22 mouse cellular contexts compared by ENCODE assay signal in genomic region chr2:31906407-31906806, GRCm38 (mm10). TPM values are rescaled to one million over a fixed set of nuclear protein-coding genes. Genes with fewer than 3 reads are reported as not detected.
A peak's percentile ranks its signal among the peaks of the same experiment; 100 is the strongest.
DNase-seq lines count a peak whose midpoint lies in the region; ATAC-seq and TF ChIP-seq lines count a peak whose summit lies in the region.
"Had no signal": no experiment of that assay in that cellular context is flagged by ENCODE, and none has a peak within 500 bp of the region (broad histone marks: within the 10 kb centered on the region; RNA-seq: fewer than 3 reads in every experiment).

No protein-coding gene starts in this region.

- no peak for TF ChIP-seq POLR2A in MEL (IDR thresholded peaks at IDR 0.05; ENCODE audit: control insufficient read depth in 1 of 2, insufficient read depth in 1 of 2, low read depth in 1 of 2, low read length in 2 of 2, poor library complexity in 1 of 2)

- H3K27me3 ChIP-seq in midbrain, embryonic 10.5 days (ENCODE audit: low read depth, poor library complexity, severe bottlenecking), result 0 out of 2 replicates have a peak, but pooled peaks cover 6% of the 10 kb centered on the region
- H3K27me3 ChIP-seq in midbrain, embryonic 16.5 days (ENCODE audit: control insufficient read depth, insufficient read depth, low read depth, low read length), result no peaks in the 10 kb centered on the region
- no peaks in the 10 kb centered on the region for H3K27me3 ChIP-seq in MEL (ENCODE audit: control insufficient read depth in 1 of 2, insufficient read depth in 2 of 2, low read length in 2 of 2)
- H3K27me3 ChIP-seq: embryonic facial prominence, embryonic 12.5 days; forebrain, embryonic 15.5 days had no signal

- no peak for ATAC-seq in midbrain, embryonic 16.5 days
- ATAC-seq: forebrain, embryonic 15.5 days; hindbrain, embryonic 16.5 days had no signal

- no peak for TF ChIP-seq CTCF in MEL (IDR thresholded peaks at IDR 0.05 in 2 of 3, conservative IDR thresholded peaks at IDR 0.05 in 1 of 3; ENCODE audit: control insufficient read depth in 1 of 3, insufficient read depth in 1 of 3, low read depth in 2 of 3, low read length in 3 of 3, poor library complexity in 1 of 3, severe bottlenecking in 1 of 3)

- H3K9ac ChIP-seq in midbrain, embryonic 16.5 days (ENCODE audit: low read depth, low read length), result no peak overlapping the region
- no peak overlapping the region for H3K9ac ChIP-seq in MEL (ENCODE audit: control insufficient read depth, low read depth, low read length, poor library complexity, severe bottlenecking)
- H3K9ac ChIP-seq: embryonic facial prominence, embryonic 12.5 days; forebrain, embryonic 15.5 days; heart, embryonic 13.5 days; hindbrain, embryonic 12.5 days had no signal

- DNase-seq in frontal cortex, postnatal 36 days (ENCODE audit: low spot score in 2 of 2), result peak; percentile 51 to 62
- DNase-seq in frontal cortex, postnatal 10 days (ENCODE audit: low spot score in 2 of 2), result no peak
- DNase-seq in midbrain, embryonic 10.5 days (ENCODE audit: low spot score), result no peak
- DNase-seq in MEL (ENCODE audit: low read depth, low spot score), result peak; percentile 37
- peak; percentile 24 to 65 for DNase-seq in left cerebral cortex, postnatal 25 days (ENCODE audit: low spot score in 2 of 2)
- no peak for DNase-seq in kidney, postnatal 14 days
- DNase-seq in layer of hippocampus, adult 9-11 months, result no peak
- DNase-seq: adrenal gland, adult 2 months; adrenal gland, postnatal 25 days; cerebellum, adult 11 months; cerebellum, adult 8-10 months; cerebellum, postnatal 25 days; gastrocnemius, postnatal 36 days; heart, adult 11 months; heart, postnatal 36 days had no signal

- no peaks in the 10 kb centered on the region for H3K9me3 ChIP-seq in midbrain, embryonic 10.5 days (replicated peaks)
- H3K9me3 ChIP-seq in midbrain, embryonic 16.5 days (replicated peaks; ENCODE audit: control insufficient read depth, low read length, poor library complexity, severe bottlenecking), result no peaks in the 10 kb centered on the region
- H3K9me3 ChIP-seq in MEL (replicated peaks; ENCODE audit: insufficient read depth, low read length), result no peaks in the 10 kb centered on the region
- H3K9me3 ChIP-seq: embryonic facial prominence, embryonic 12.5 days; forebrain, embryonic 15.5 days; heart, embryonic 13.5 days; hindbrain, embryonic 12.5 days had no signal

- H3K36me3 ChIP-seq in midbrain, embryonic 10.5 days, result no peaks in the 10 kb centered on the region
- H3K36me3 ChIP-seq in midbrain, embryonic 16.5 days (ENCODE audit: control insufficient read depth, insufficient read depth, low read length), result no peaks in the 10 kb centered on the region
- no peaks in the 10 kb centered on the region for H3K36me3 ChIP-seq in MEL (ENCODE audit: control insufficient read depth in 1 of 2, insufficient read depth in 2 of 2, low read length in 2 of 2)
- H3K36me3 ChIP-seq: embryonic facial prominence, embryonic 12.5 days; forebrain, embryonic 15.5 days; heart, embryonic 13.5 days; hindbrain, embryonic 12.5 days had no signal

- TF ChIP-seq RAD21 in MEL (IDR thresholded peaks at IDR 0.05; ENCODE audit: low read depth, low read length), result no peak

- TF ChIP-seq EP300 in MEL (IDR thresholded peaks at IDR 0.05; ENCODE audit: low read depth in 1 of 2, low read length in 2 of 2), result no peak

- no peak overlapping the region for H3K4me3 ChIP-seq in midbrain, embryonic 10.5 days
- H3K4me3 ChIP-seq in midbrain, embryonic 16.5 days (ENCODE audit: low read depth, low read length), result no peak overlapping the region
- H3K4me3 ChIP-seq in MEL (ENCODE audit: control insufficient read depth in 1 of 2, insufficient read depth in 1 of 2, low read depth in 2 of 2, low read length in 2 of 2), result no peak overlapping the region
- H3K4me3 ChIP-seq: embryonic facial prominence, embryonic 12.5 days; forebrain, embryonic 15.5 days; heart, embryonic 13.5 days; hindbrain, embryonic 12.5 days had no signal

- H3K79me2 ChIP-seq in MEL (ENCODE audit: control insufficient read depth, insufficient read depth, low read length, poor library complexity), result no peaks in the 10 kb centered on the region

- no peak overlapping the region for H3K4me2 ChIP-seq in midbrain, embryonic 16.5 days (ENCODE audit: low read length)
- H3K4me2 ChIP-seq: embryonic facial prominence, embryonic 12.5 days; forebrain, embryonic 15.5 days; heart, embryonic 13.5 days; hindbrain, embryonic 12.5 days had no signal

- 91% methylated on average over 9 of the region's 9 CpGs for WGBS in midbrain, embryonic 10.5 days
- WGBS in midbrain, embryonic 16.5 days, result 81% methylated on average over 9 of the region's 9 CpGs

- intact Hi-C loops in left cerebral cortex, postnatal 25 days (cut with DNase I), result no loop called here

- 0 out of 2 replicates have a peak overlapping the region, but pooled peaks have one; percentile 6 for H3K27ac ChIP-seq in midbrain, embryonic 10.5 days (replicated peaks)
- no peak overlapping the region for H3K27ac ChIP-seq in midbrain, embryonic 16.5 days (ENCODE audit: low read length)
- H3K27ac ChIP-seq in MEL (ENCODE audit: control insufficient read depth, low read depth, low read length), result no peak overlapping the region
- H3K27ac ChIP-seq: embryonic facial prominence, embryonic 12.5 days; forebrain, embryonic 15.5 days; heart, embryonic 13.5 days; hindbrain, embryonic 12.5 days had no signal

- H3K4me1 ChIP-seq in midbrain, embryonic 10.5 days, result peaks cover 26% of the 10 kb centered on the region
- no peaks in the 10 kb centered on the region; the same call in 1 of the 2 replicates for H3K4me1 ChIP-seq in midbrain, embryonic 16.5 days (ENCODE audit: control insufficient read depth, insufficient read depth, low read length)
- no peaks in the 10 kb centered on the region for H3K4me1 ChIP-seq in MEL (ENCODE audit: control insufficient read depth in 1 of 2, insufficient read depth in 2 of 2, low read length in 2 of 2)
- H3K4me1 ChIP-seq: forebrain, embryonic 15.5 days had no signal

TF ChIP-seq in MEL, 35 proteins besides CTCF, POLR2A, EP300 and RAD21:
- TF ChIP-seq NELFE (IDR thresholded peaks at IDR 0.05; ENCODE audit: low read depth, low read length), result no peak
- TF ChIP-seq ZNF384 (IDR thresholded peaks at IDR 0.05; ENCODE audit: low read depth, low read length), result no peak
- TF ChIP-seq ZMIZ1 (IDR thresholded peaks at IDR 0.05; ENCODE audit: low read depth, low read length), result no peak
- no peak for TF ChIP-seq SIN3A (IDR thresholded peaks at IDR 0.05; ENCODE audit: low read length)
- no peak for TF ChIP-seq GATA1 (IDR thresholded peaks at IDR 0.05; ENCODE audit: low read depth, low read length)
- no peak for TF ChIP-seq MAX (IDR thresholded peaks at IDR 0.05; ENCODE audit: low read length)
TF ChIP-seq in MEL: peak in this region for 0.

RNA-seq across cellular contexts. Expression of gene Lamc3, which starts 19.3 kb away (rescaled TPM):
- 12.3 and 15.7 TPM in 2 replicates for polyA plus RNA-seq in midbrain, embryonic 10.5 days (2016; fragmentation: Nextera tagmentation; extraction: Ambion mirVana)
- 3.9 and 4.0 TPM in 2 replicates for polyA plus RNA-seq in midbrain, embryonic 16.5 days (2015; fragmentation: Nextera tagmentation; extraction: Ambion mirVana)
- total RNA-seq in MEL (2012; rRNA removed), result not detected in 2 replicates
- not detected for polyA plus RNA-seq in MEL (2012; ENCODE audit: insufficient read depth in 1 of 2, insufficient read length in 2 of 2, low read depth in 1 of 2, low replicate concordance in 2 of 2, missing spikeins in 1 of 2)
- 1 to 10 TPM; 7.6 to 8.7 TPM for total RNA-seq in left cerebral cortex, postnatal 25 days (2021)
- total RNA-seq: CH12.LX had no signal

RNA-seq across cellular contexts. Expression of gene Aif1l, which starts 43.5 kb away (rescaled TPM):
- 68.3 and 76.2 TPM in 2 replicates for polyA plus RNA-seq in midbrain, embryonic 10.5 days (2016; fragmentation: Nextera tagmentation; extraction: Ambion mirVana)
- 27.0 and 28.3 TPM in 2 replicates for polyA plus RNA-seq in midbrain, embryonic 16.5 days (2015; fragmentation: Nextera tagmentation; extraction: Ambion mirVana)
- total RNA-seq in MEL (2012; rRNA removed), result 0.16 and 0.69 TPM in 2 replicates
- 1 to 10 TPM in 1 of 2 experiments, not detected in 1; 1.9 TPM for polyA plus RNA-seq in MEL (2012; ENCODE audit: insufficient read depth in 1 of 2, insufficient read length in 2 of 2, low read depth in 1 of 2, low replicate concordance in 2 of 2, missing spikeins in 1 of 2)
- 1 to 10 TPM; 2.6 to 2.9 TPM for total RNA-seq in left cerebral cortex, postnatal 25 days (2021)

Comparison
In these comparisons a context has a peak if more than half of its experiments do, and no peak if none do; other contexts are left out.
1. DNase-seq: peak in frontal cortex, postnatal 36 days (2 of 2), MEL (single experiment) and left cerebral cortex, postnatal 25 days (2 of 2); none in frontal cortex, postnatal 10 days (0 of 2), midbrain, embryonic 10.5 days (single experiment), kidney, postnatal 14 days (single experiment) and layer of hippocampus, adult 9-11 months (single experiment).